9 mouse cellular contexts compared by ENCODE assay signal in genomic region chr5:73903219-73903570, GRCm38 (mm10).
DNase-seq lines count a peak whose midpoint lies in the region; ATAC-seq and TF ChIP-seq lines count a peak whose summit lies in the region.
"Had no signal": no experiment of that assay in that cellular context is flagged by ENCODE, and none has a peak within 500 bp of the region (broad histone marks: within the 10 kb centered on the region; RNA-seq: fewer than 3 reads in every experiment).

No protein-coding gene starts in this region.

- ATAC-seq in Patski = peak; percentile 70
- ATAC-seq in embryonic facial prominence, embryonic 15.5 days (ENCODE audit: insufficient number of reproducible peaks, low FRiP score, low TSS enrichment, low read depth) = no peak

- CTCF ChIA-PET in Patski (lab: Charles Lee) = interaction anchor here (1.0 to 2.6 kb wide), 3 partner anchors 11 to 20 kb away, joined by 3 to 8 read pairs (median 4); no protein-coding TSS in a partner anchor

- no peaks in the 10 kb centered on the region for H3K36me3 ChIP-seq in kidney, adult 2 months (ENCODE audit: control insufficient read depth, insufficient read depth, low read length)
- H3K36me3 ChIP-seq in embryonic facial prominence, embryonic 15.5 days = no peaks in the 10 kb centered on the region

- H3K9me3 ChIP-seq in embryonic facial prominence, embryonic 15.5 days (replicated peaks) = no peaks in the 10 kb centered on the region

- TF ChIP-seq CTCF in kidney, adult 2 months (conservative IDR thresholded peaks at IDR 0.05; ENCODE audit: insufficient read depth, insufficient read length, low read depth, low read length) = no peak
- TF ChIP-seq CTCF in Patski (IDR thresholded peaks at IDR 0.05) = no peak

- intact Hi-C loops in left cerebral cortex, postnatal 4 days (cut with DNase I) = no loop called here

- H3K9ac ChIP-seq in embryonic facial prominence, embryonic 15.5 days = no peak overlapping the region

- H3K27ac ChIP-seq in kidney, adult 2 months (ENCODE audit: insufficient read depth, low read depth, low read length) = peak overlapping the region; percentile 2
- 0 out of 2 replicates have a peak overlapping the region, but pooled peaks have one; percentile 11 for H3K27ac ChIP-seq in embryonic facial prominence, embryonic 15.5 days (replicated peaks)

- no peak for TF ChIP-seq POLR2A in kidney, adult 2 months (IDR thresholded peaks at IDR 0.05; ENCODE audit: low read depth, low read length)

- H3K27me3 ChIP-seq in kidney, adult 2 months (replicated peaks; ENCODE audit: control insufficient read depth, insufficient read depth, low read length) = no peaks in the 10 kb centered on the region
- H3K27me3 ChIP-seq in Patski = no peaks in the 10 kb centered on the region
- no peaks in the 10 kb centered on the region for H3K27me3 ChIP-seq in embryonic facial prominence, embryonic 15.5 days

- peak; percentile 43 for DNase-seq in kidney, adult 2 months
- DNase-seq in kidney, adult 18-20 months = no peak
- peak; percentile 46 for DNase-seq in Patski (ENCODE audit: low read depth, low spot score)
- DNase-seq in left cerebral cortex, postnatal 4 days = peak; percentile 3
- DNase-seq in B cell, adult 2 months = no peak
- no peak for DNase-seq in retina, postnatal 1 day
- DNase-seq in testis, postnatal 14 days (ENCODE audit: low spot score) = no peak
- DNase-seq: spleen, adult 18-20 months had no signal

- 0 out of 2 replicates have a peak overlapping the region, but pooled peaks have one; percentile 12 for H3K4me2 ChIP-seq in embryonic facial prominence, embryonic 15.5 days (replicated peaks)

- H3K4me1 ChIP-seq in kidney, adult 2 months (ENCODE audit: control insufficient read depth, insufficient read depth, low read length) = no peaks in the 10 kb centered on the region
- peaks cover 10% of the 10 kb centered on the region for H3K4me1 ChIP-seq in embryonic facial prominence, embryonic 15.5 days

- H3K4me3 ChIP-seq in kidney, adult 2 months (ENCODE audit: insufficient read depth, low read depth, low read length) = no peak overlapping the region
- no peak overlapping the region for H3K4me3 ChIP-seq in embryonic facial prominence, embryonic 15.5 days (replicated peaks)

- in situ Hi-C loops in Patski (cut with MboI; ENCODE audit: low pct_unique_long_range_greater_than_20kb) = no loop called here

- WGBS in kidney, adult 2 months = 21% methylated on average over 8 of the region's 8 CpGs
- WGBS in embryonic facial prominence, embryonic 15.5 days = 52% methylated on average over 8 of the region's 8 CpGs

- POLR2A ChIA-PET in Patski (lab: Charles Lee) = interaction anchor here (1.5 kb wide), 1 partner anchor 21 kb away, joined by 3 read pairs; no protein-coding TSS in a partner anchor

Comparison
In these comparisons a context has a peak if more than half of its experiments do, and no peak if none do; other contexts are left out.
1. DNase-seq: peak in kidney, adult 2 months (single experiment), Patski (single experiment) and left cerebral cortex, postnatal 4 days (single experiment); none in kidney, adult 18-20 months (single experiment), B cell, adult 2 months (0 of 2), retina, postnatal 1 day (single experiment) and testis, postnatal 14 days (single experiment).